In genomic region chr4:129818506-129819195, GRCm38 (mm10) we compare ENCODE assay signal across 8 mouse cellular contexts. TPM values are rescaled to one million over a fixed set of nuclear protein-coding genes. Genes with fewer than 3 reads are reported as not detected.
DNase-seq lines count a peak whose midpoint lies in the region; ATAC-seq and TF ChIP-seq lines count a peak whose summit lies in the region.

No protein-coding gene starts in this region.

- TF ChIP-seq CTCF in thymus, adult 2 months (IDR thresholded peaks at IDR 0.05; ENCODE audit: borderline replicate concordance, control insufficient read depth, extremely low read depth, insufficient read depth, low read length, poor library complexity), result no peak

- WGBS in thymus, adult 2 months, result 74% methylated on average over 10 of the region's 10 CpGs
- WGBS in embryonic facial prominence, embryonic 12.5 days, result 68% methylated on average over 10 of the region's 10 CpGs
- WGBS in forebrain, embryonic 14.5 days, result 82% methylated on average over 10 of the region's 10 CpGs

- no peak for DNase-seq in thymus, adult 2 months
- no peak for DNase-seq in thymus, postnatal 4 days
- peak; percentile 44 for DNase-seq in kidney, adult 9 months
- peak; percentile 45 for DNase-seq in lung, postnatal 25 days (ENCODE audit: low spot score)
- DNase-seq in thymus, postnatal 14 days, result no peak
- DNase-seq in forebrain, embryonic 14.5 days (ENCODE audit: low spot score), result no peak
- DNase-seq in gastrocnemius, postnatal 4 days (ENCODE audit: low spot score in 2 of 2), result no peak

- H3K9me3 ChIP-seq in embryonic facial prominence, embryonic 12.5 days, result no peaks in the 10 kb centered on the region
- H3K9me3 ChIP-seq in forebrain, embryonic 14.5 days (replicated peaks; ENCODE audit: control insufficient read depth, low read length), result no peaks in the 10 kb centered on the region

- H3K4me1 ChIP-seq in thymus, adult 2 months (replicated peaks; ENCODE audit: control insufficient read depth, insufficient read depth, low read length), result peaks cover 18% of the 10 kb centered on the region
- peaks cover 32% of the 10 kb centered on the region for H3K4me1 ChIP-seq in embryonic facial prominence, embryonic 12.5 days
- H3K4me1 ChIP-seq in forebrain, embryonic 14.5 days (ENCODE audit: control insufficient read depth, insufficient read depth, low read length), result peaks cover 19% of the 10 kb centered on the region

- peak overlapping the region; percentile 31; the same call in 1 of the 2 replicates for H3K27ac ChIP-seq in thymus, adult 2 months (ENCODE audit: control insufficient read depth, insufficient read depth, low read length)
- peak overlapping the region; percentile 12 for H3K27ac ChIP-seq in embryonic facial prominence, embryonic 12.5 days
- no peak overlapping the region for H3K27ac ChIP-seq in forebrain, embryonic 14.5 days (ENCODE audit: low read depth, low read length)

- no peak overlapping the region for H3K9ac ChIP-seq in embryonic facial prominence, embryonic 12.5 days
- H3K9ac ChIP-seq in forebrain, embryonic 14.5 days (ENCODE audit: low read length), result no peak overlapping the region

- ATAC-seq in embryonic facial prominence, embryonic 12.5 days (ENCODE audit: insufficient number of reproducible peaks, insufficient read depth, low FRiP score, low TSS enrichment), result no peak
- no peak for ATAC-seq in forebrain, embryonic 14.5 days

- no peak overlapping the region for H3K4me3 ChIP-seq in thymus, adult 2 months (ENCODE audit: control insufficient read depth, insufficient read depth, low read length)
- H3K4me3 ChIP-seq in embryonic facial prominence, embryonic 12.5 days, result no peak overlapping the region
- no peak overlapping the region for H3K4me3 ChIP-seq in forebrain, embryonic 14.5 days (ENCODE audit: low read depth, low read length)

- H3K36me3 ChIP-seq in thymus, adult 2 months (ENCODE audit: control insufficient read depth, insufficient read depth, low read length), result no peaks in the 10 kb centered on the region
- H3K36me3 ChIP-seq in embryonic facial prominence, embryonic 12.5 days, result no peaks in the 10 kb centered on the region
- H3K36me3 ChIP-seq in forebrain, embryonic 14.5 days (ENCODE audit: control insufficient read depth, insufficient read depth, low read length), result no peaks in the 10 kb centered on the region

- no peak overlapping the region for H3K4me2 ChIP-seq in embryonic facial prominence, embryonic 12.5 days (replicated peaks)
- no peak overlapping the region for H3K4me2 ChIP-seq in forebrain, embryonic 14.5 days (ENCODE audit: low read length)

- H3K27me3 ChIP-seq in thymus, adult 2 months (ENCODE audit: control insufficient read depth, insufficient read depth, low read length), result no peaks in the 10 kb centered on the region
- no peaks in the 10 kb centered on the region for H3K27me3 ChIP-seq in embryonic facial prominence, embryonic 12.5 days
- no peaks in the 10 kb centered on the region for H3K27me3 ChIP-seq in forebrain, embryonic 14.5 days (replicated peaks; ENCODE audit: control insufficient read depth, insufficient read depth, low read length)

- no peak for TF ChIP-seq POLR2A in thymus, adult 2 months (IDR thresholded peaks at IDR 0.05; ENCODE audit: control insufficient read depth, extremely low read depth, insufficient read depth, low read length, poor library complexity)

RNA-seq across cellular contexts. Expression of gene Ptp4a2, which starts 7.6 kb away (rescaled TPM):
- 59.5 and 71.6 TPM in 2 replicates for polyA plus RNA-seq in thymus, adult 2 months (2012; rRNA removed)
- 306 and 332 TPM in 2 replicates for polyA plus RNA-seq in embryonic facial prominence, embryonic 12.5 days (2016; fragmentation: Nextera tagmentation; extraction: Ambion mirVana)
- polyA plus RNA-seq in forebrain, embryonic 14.5 days (2014; fragmentation: Nextera tagmentation; extraction: Ambion mirVana), result 213 and 214 TPM in 2 replicates
- total RNA-seq in gastrocnemius, postnatal 4 days (2021), result 100 to 1,000 TPM; 406 to 430 TPM

Comparison
In these comparisons a context has a peak if more than half of its experiments do, and no peak if none do; other contexts are left out.
1. DNase-seq: peak in kidney, adult 9 months (single experiment) and lung, postnatal 25 days (single experiment); none in thymus, adult 2 months (single experiment), thymus, postnatal 4 days (single experiment), thymus, postnatal 14 days (single experiment), forebrain, embryonic 14.5 days (single experiment) and gastrocnemius, postnatal 4 days (0 of 2).